ENCODE assay signal across 7 mouse cellular contexts in the genomic region with DNA sequence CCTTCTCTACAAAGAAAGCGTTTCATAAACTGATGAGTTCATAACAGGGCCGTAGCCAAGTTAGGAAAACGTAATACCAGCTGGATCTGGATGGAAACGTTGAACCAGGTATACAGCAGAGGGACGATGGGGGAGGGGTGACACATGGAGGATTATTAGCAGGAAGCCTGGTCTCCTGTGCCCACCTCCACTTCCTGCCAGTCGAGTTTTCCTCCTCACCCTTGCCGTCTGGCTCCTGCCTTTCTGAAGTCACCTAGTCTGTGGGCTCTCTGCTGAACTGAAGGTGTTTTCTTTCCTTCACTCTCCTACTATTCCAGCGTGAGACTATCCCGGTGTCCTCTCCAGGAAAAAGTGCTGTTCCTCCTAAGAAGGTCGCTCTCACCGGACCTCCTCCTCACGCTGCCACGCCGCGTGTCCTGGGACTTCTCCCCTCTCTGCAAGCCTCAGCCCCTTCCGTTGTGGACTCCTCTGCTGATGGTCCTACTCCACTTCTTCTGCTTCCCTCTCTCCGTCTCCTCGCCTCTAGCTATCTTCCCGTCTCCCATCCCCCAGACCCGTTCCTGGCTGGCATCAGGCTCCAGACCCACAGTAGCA. TPM values are rescaled to one million over a fixed set of nuclear protein-coding genes. Genes with fewer than 3 reads are reported as not detected.
DNase-seq lines count a peak whose midpoint lies in the region; ATAC-seq and TF ChIP-seq lines count a peak whose summit lies in the region.

No protein-coding gene starts in this region.

- peak; percentile 50 for ATAC-seq in lung, postnatal 0 days
- ATAC-seq in embryonic facial prominence, embryonic 13.5 days (ENCODE audit: insufficient number of reproducible peaks, insufficient read depth, low FRiP score, low TSS enrichment, low read depth) = 0 out of 2 replicates have a peak, but pooled peaks have one; percentile 56
- ATAC-seq in hindbrain, embryonic 12.5 days (ENCODE audit: low FRiP score) = peak; percentile 52
- no peak for ATAC-seq in megakaryocyte progenitor cell, adult 5-6 weeks (replicated peaks; ENCODE audit: poor library complexity)

- H3K9me3 ChIP-seq in lung, postnatal 0 days (ENCODE audit: low read length) = no peaks in the 10 kb centered on the region
- H3K9me3 ChIP-seq in embryonic facial prominence, embryonic 13.5 days = no peaks in the 10 kb centered on the region
- no peaks in the 10 kb centered on the region for H3K9me3 ChIP-seq in hindbrain, embryonic 12.5 days (replicated peaks)
- no peaks in the 10 kb centered on the region for H3K9me3 ChIP-seq in midbrain, embryonic 10.5 days (replicated peaks)

- TF ChIP-seq POLR2A in lung, adult 2 months (IDR thresholded peaks at IDR 0.05; ENCODE audit: borderline replicate concordance, extremely low read depth, low read depth, low read length) = no peak

- H3K36me3 ChIP-seq in lung, postnatal 0 days (ENCODE audit: insufficient read depth, low read length) = no peaks in the 10 kb centered on the region
- H3K36me3 ChIP-seq in embryonic facial prominence, embryonic 13.5 days = no peaks in the 10 kb centered on the region
- H3K36me3 ChIP-seq in hindbrain, embryonic 12.5 days = no peaks in the 10 kb centered on the region
- H3K36me3 ChIP-seq in midbrain, embryonic 10.5 days = no peaks in the 10 kb centered on the region

- H3K27me3 ChIP-seq in lung, postnatal 0 days (replicated peaks; ENCODE audit: insufficient read depth, low read length) = no peaks in the 10 kb centered on the region
- no peaks in the 10 kb centered on the region; the same call in 1 of the 2 replicates for H3K27me3 ChIP-seq in embryonic facial prominence, embryonic 13.5 days
- H3K27me3 ChIP-seq in hindbrain, embryonic 12.5 days = 0 out of 2 replicates have a peak, but pooled peaks cover 5% of the 10 kb centered on the region
- H3K27me3 ChIP-seq in midbrain, embryonic 10.5 days (ENCODE audit: low read depth, poor library complexity, severe bottlenecking) = peaks cover 10% of the 10 kb centered on the region

- no peak for TF ChIP-seq CTCF in lung, postnatal 0 days (IDR thresholded peaks at IDR 0.05)
- no peak for TF ChIP-seq CTCF in lung, adult 2 months (IDR thresholded peaks at IDR 0.05; ENCODE audit: insufficient read depth, low read length)

- peak overlapping the region; percentile 23; the same call in 1 of the 2 replicates for H3K4me3 ChIP-seq in lung, postnatal 0 days (ENCODE audit: low read depth, low read length)
- no peak overlapping the region for H3K4me3 ChIP-seq in lung, adult 2 months (replicated peaks; ENCODE audit: extremely low read depth, low read depth, low read length)
- peak overlapping the region; percentile 38 for H3K4me3 ChIP-seq in embryonic facial prominence, embryonic 13.5 days
- H3K4me3 ChIP-seq in hindbrain, embryonic 12.5 days = peak overlapping the region; percentile 13
- peak overlapping the region; percentile 33 for H3K4me3 ChIP-seq in midbrain, embryonic 10.5 days

- TF ChIP-seq EP300 in lung, postnatal 0 days (IDR thresholded peaks at IDR 0.05) = no peak

- no peaks in the 10 kb centered on the region for H3K4me1 ChIP-seq in lung, postnatal 0 days (ENCODE audit: insufficient read depth, low read depth, low read length)
- H3K4me1 ChIP-seq in lung, adult 2 months (ENCODE audit: control insufficient read depth, insufficient read depth, low read length) = no peaks in the 10 kb centered on the region
- peaks cover 18% of the 10 kb centered on the region for H3K4me1 ChIP-seq in embryonic facial prominence, embryonic 13.5 days
- peaks cover 10% of the 10 kb centered on the region; the same call in 1 of the 2 replicates for H3K4me1 ChIP-seq in hindbrain, embryonic 12.5 days
- H3K4me1 ChIP-seq in midbrain, embryonic 10.5 days = peaks cover 8% of the 10 kb centered on the region

- peak overlapping the region; percentile 58 for H3K4me2 ChIP-seq in lung, postnatal 0 days (replicated peaks; ENCODE audit: low read depth, low read length)
- H3K4me2 ChIP-seq in embryonic facial prominence, embryonic 13.5 days = peak overlapping the region; percentile 59
- H3K4me2 ChIP-seq in hindbrain, embryonic 12.5 days (replicated peaks) = peak overlapping the region; percentile 42

- no peak overlapping the region for H3K27ac ChIP-seq in lung, postnatal 0 days (ENCODE audit: low read length)
- peak overlapping the region; percentile 73 for H3K27ac ChIP-seq in embryonic facial prominence, embryonic 13.5 days
- H3K27ac ChIP-seq in hindbrain, embryonic 12.5 days = 0 out of 2 replicates have a peak overlapping the region, but pooled peaks have one; percentile 19
- no peak overlapping the region for H3K27ac ChIP-seq in midbrain, embryonic 10.5 days (replicated peaks)

- peak overlapping the region; percentile 32 for H3K9ac ChIP-seq in lung, postnatal 0 days (replicated peaks; ENCODE audit: low read depth)
- H3K9ac ChIP-seq in embryonic facial prominence, embryonic 13.5 days = peak overlapping the region; percentile 58
- H3K9ac ChIP-seq in hindbrain, embryonic 12.5 days = no peak overlapping the region; the same call in 1 of the 2 replicates

- peak; percentile 20 for DNase-seq in lung, postnatal 0 days (ENCODE audit: low spot score)
- DNase-seq in lung, adult 2 months = no peak
- no peak for DNase-seq in midbrain, embryonic 10.5 days (ENCODE audit: low spot score)
- no peak for DNase-seq in natural killer cell, adult 2 months (ENCODE audit: low spot score in 2 of 2)

- WGBS in lung, postnatal 0 days = 22% methylated on average over 20 of the region's 20 CpGs
- WGBS in lung, adult 2 months = 35% methylated on average over 20 of the region's 20 CpGs
- 25% methylated on average over 20 of the region's 20 CpGs for WGBS in embryonic facial prominence, embryonic 13.5 days
- 38% methylated on average over 20 of the region's 20 CpGs for WGBS in hindbrain, embryonic 12.5 days
- WGBS in midbrain, embryonic 10.5 days = 43% methylated on average over 20 of the region's 20 CpGs

RNA-seq across cellular contexts. Expression of gene Eid1, which starts 12.3 kb away (rescaled TPM):
- polyA plus RNA-seq in lung, postnatal 0 days (2015; fragmentation: Nextera tagmentation; extraction: Ambion mirVana) = 91.4 and 104 TPM in 2 replicates
- 23.2 and 27.4 TPM in 2 replicates for polyA plus RNA-seq in lung, adult 2 months (2012; rRNA removed)
- polyA plus RNA-seq in embryonic facial prominence, embryonic 13.5 days (2015; fragmentation: Nextera tagmentation; extraction: Ambion mirVana) = 292 and 317 TPM in 2 replicates
- polyA plus RNA-seq in hindbrain, embryonic 12.5 days (2016; fragmentation: Nextera tagmentation; extraction: Ambion mirVana) = 392 and 403 TPM in 2 replicates
- 125 and 148 TPM in 2 replicates for polyA plus RNA-seq in midbrain, embryonic 10.5 days (2016; fragmentation: Nextera tagmentation; extraction: Ambion mirVana)
- 74.1 and 74.9 TPM in 2 replicates for total RNA-seq in megakaryocyte progenitor cell, adult 5-6 weeks (2015)
- total RNA-seq in megakaryocyte progenitor cell, adult 5-6 weeks (2017) = 115 and 118 TPM in 2 replicates

RNA-seq across cellular contexts. Expression of gene Cep152, which starts 35.7 kb away (rescaled TPM):
- polyA plus RNA-seq in lung, postnatal 0 days (2015; fragmentation: Nextera tagmentation; extraction: Ambion mirVana) = 1.3 and 1.8 TPM in 2 replicates
- 0.86 and 1.2 TPM in 2 replicates for polyA plus RNA-seq in lung, adult 2 months (2012; rRNA removed)
- polyA plus RNA-seq in embryonic facial prominence, embryonic 13.5 days (2015; fragmentation: Nextera tagmentation; extraction: Ambion mirVana) = 6.7 and 9.0 TPM in 2 replicates
- 6.7 and 7.5 TPM in 2 replicates for polyA plus RNA-seq in hindbrain, embryonic 12.5 days (2016; fragmentation: Nextera tagmentation; extraction: Ambion mirVana)
- polyA plus RNA-seq in midbrain, embryonic 10.5 days (2016; fragmentation: Nextera tagmentation; extraction: Ambion mirVana) = 9.8 and 10.2 TPM in 2 replicates
- 6.4 and 7.1 TPM in 2 replicates for total RNA-seq in megakaryocyte progenitor cell, adult 5-6 weeks (2015)
- total RNA-seq in megakaryocyte progenitor cell, adult 5-6 weeks (2017) = 19.3 and 20.6 TPM in 2 replicates

Comparison
In these comparisons a context has a peak if more than half of its experiments do, and no peak if none do; other contexts are left out.
1. H3K27ac ChIP-seq: peak in embryonic facial prominence, embryonic 13.5 days (single experiment) and hindbrain, embryonic 12.5 days (single experiment); none in lung, postnatal 0 days (single experiment) and midbrain, embryonic 10.5 days (single experiment).
2. Peak in every context shown above with its lines, with median percentiles within 50 percentile points of each other: H3K4me2 ChIP-seq.